Mouse (Mus musculus) lung, postnatal 25 days (tissue): ENCODE data around the gene Spg21.
A peak's percentile ranks its signal among the peaks of the same experiment; 100 is the strongest.

ENCODE experiments used
- DNase-seq: peaks from one replicate; pipeline ENCODE4 v3.0.0; 2022; ENCODE audit warnings: low spot score

The Spg21 gene

DNA sequence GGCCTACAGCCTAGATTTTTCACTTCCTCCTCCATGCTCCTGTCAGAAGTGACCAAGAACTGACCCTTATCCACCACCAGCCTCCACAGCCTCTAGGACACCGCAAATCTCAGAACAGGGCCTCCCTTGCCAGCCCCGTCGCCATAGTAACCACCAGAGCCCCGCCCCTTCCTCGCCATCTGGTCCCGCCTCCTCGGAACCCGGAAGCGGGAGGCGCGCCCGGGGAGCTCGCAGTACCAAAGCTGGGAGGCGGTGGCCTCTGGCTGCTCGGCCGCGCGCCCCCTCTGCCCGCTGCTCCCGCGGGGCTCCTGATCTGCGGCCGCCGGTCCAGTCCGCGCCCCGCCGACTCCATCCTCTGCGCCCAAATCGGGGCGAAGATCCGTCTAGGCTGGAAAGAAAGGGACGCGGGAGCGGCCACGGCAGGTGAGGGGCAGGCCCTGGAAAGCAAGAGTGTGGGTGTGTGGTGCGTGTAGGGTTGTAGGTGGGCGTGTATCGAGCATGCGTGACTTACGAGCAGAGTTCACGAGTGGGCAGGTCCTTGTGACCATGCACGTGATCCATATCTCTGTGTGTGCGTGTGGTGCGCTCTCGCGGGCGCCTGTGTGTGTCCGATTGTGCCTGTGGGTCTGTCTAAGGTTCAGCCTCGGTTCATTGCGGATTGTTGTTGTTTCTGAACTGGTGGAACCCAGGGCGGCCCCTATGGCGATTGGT is at the start of gene Spg21:
Spg21 (plus strand) TSS at position 216 of the 711 bp plus-strand sequence.
- DNase-seq = peak; percentile 96

GRCm38 (mm10) chr9:65411326-65411725 is 49.4 kb upstream of the Spg21 start:
- no peak for DNase-seq

GRCm38 (mm10) chr9:65417738-65418137 is 43.0 kb upstream of the Spg21 start:
- no peak for DNase-seq

DNA sequence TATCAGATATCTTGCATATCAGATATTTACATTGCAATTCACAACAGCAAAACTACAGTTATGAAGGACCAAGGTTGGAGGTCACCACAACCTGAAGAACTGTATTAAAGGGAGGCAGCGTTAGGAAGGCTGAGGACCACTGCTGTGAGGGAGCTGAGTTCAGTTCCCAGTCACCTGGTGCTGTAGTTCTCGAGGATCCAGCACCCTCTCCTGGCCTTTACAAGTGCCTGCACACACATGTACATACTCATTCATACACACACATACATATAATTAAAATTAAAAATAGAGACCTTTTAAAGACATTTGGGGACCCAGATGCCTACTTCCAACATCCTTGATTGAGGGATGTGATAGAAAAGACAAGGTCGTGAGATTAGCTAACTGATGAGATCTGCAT is 41.1 kb upstream of the Spg21 start:
- no peak for DNase-seq

- DNase-seq = no peak
Observed at GRCm38 (mm10) chr9:65422760-65423501, 37.8 kb upstream of the Spg21 start, which contains the start of gene Slc51b. Gene Slc51b, minus strand, starts transcription at chr9:65422955.

DNA sequence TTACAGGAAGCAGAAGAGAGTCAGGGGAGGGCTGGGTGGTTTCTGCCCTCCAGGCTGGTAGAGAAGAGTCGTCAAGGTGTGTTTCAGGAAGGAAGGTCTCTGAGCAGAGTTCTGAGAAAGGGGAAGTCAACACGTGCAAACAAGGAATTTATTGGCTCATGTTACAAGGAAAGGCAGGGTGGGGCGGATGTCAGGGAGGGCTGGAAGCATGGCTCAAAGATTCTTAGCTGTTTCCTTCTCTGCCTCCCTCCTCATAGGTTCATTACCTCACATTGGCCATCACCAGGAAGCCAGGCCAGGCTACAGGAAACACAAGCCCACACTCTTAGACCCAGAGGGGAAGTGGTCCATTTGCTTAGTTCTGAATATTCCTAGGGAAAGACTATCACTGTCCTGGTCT is 36.4 kb upstream of the Spg21 start:
- no peak for DNase-seq

- DNase-seq = no peak
Observed at GRCm38 (mm10) chr9:65427511-65427910, 33.2 kb upstream of the Spg21 start.

GRCm38 (mm10) chr9:65428003-65428402 is 32.7 kb upstream of the Spg21 start:
- DNase-seq = no peak

GRCm38 (mm10) chr9:65430401-65430800 is 30.3 kb upstream of the Spg21 start:
- DNase-seq = no peak

DNA sequence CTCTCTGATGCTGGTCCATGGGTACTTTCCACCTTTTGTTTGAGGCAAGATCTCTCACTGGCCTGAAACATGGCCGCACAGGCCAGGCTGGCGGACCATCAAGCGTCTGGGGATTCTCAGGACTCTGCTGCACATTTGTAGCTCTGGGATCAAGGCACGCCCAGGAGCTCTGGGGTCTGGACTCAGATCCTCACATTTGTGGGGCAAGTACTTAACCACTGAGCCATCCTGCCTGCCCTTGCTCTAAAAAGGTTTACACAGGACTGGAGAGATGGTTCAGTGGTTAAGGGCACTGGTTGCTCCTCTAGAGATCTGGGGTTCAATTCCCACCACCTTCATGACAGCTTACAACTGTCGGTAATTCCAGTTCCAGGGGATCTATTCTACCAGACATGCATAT is 29.8 kb upstream of the Spg21 start:
- DNase-seq = no peak

GRCm38 (mm10) chr9:65432236-65432635 is 28.5 kb upstream of the Spg21 start:
- DNase-seq = peak; percentile 86

DNA sequence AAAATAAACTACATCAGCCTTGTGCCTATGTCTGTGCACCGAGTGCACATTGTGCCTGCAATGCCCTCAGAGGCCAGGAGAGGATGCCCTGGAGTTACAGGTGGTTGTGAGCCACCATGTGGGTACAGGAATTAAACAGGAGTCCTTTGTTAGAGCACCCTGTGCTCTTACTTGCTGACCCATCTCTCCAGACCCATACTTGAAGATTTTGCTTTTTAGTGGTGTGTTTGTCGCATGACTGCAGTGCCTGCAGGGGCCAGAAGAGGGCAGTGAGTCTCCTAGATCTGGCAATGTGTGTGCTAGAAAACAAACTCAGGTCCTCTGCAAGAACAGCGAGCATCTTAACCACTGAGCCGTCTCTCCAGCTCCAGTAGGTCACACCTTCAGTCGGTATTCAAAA is 26.6 kb upstream of the Spg21 start:
- peak; percentile 33 for DNase-seq

DNA sequence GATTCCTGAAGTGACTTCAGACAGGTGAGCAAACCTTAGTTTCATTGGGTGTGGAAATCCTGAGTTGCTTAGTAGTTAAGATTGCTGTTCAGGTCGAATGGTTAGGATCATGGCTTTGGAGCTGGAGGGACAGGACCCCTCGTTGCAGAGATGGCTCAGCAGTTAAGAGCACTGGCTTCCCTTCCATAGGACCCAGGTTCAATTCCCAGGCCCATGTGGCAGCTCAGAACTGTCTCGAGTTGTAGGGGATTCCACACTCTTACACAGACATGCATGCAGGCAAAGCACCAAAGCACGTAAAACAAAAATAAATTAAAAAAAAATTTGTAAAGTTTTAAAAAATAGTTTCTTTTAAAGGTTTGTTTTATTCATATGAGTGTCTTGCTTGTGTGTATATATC is 25.5 kb upstream of the Spg21 start:
- no peak for DNase-seq

DNA sequence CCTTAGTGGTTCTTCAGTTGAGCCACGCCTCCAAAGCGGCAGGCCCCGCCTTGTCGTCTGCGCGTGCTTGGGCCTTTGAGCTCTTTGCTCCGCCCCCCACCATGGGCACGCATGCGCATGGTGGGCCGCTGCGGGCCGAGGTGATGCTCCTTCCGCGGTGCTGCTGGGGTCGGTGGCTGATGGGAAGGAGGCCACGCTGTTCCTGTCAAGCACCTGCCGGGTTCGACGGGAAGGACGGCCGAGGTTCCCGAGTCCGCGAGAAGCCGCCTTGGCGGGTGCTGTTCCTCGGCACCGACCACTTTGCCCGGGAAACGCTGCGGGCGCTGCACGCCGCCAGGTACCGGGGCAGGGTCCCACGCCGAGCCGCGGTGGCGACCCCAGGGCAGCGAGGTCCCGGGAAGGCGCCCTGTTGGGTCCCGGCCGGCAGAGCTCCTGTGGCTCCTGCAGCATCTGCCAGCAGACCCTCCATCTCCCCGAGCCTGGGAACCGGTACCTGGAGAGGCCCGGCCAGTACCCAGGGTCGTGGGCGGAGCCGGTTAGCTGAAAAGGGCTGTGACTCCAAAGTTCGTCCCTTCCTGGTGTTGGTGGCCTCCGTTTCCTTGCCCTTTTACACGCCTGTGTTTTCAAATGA is 25.0 kb upstream of the Spg21 start, which contains the start of gene Mtfmt:
Mtfmt (plus strand) TSS at position 112 of the 631 bp plus-strand sequence.
- peak; percentile 94 for DNase-seq

GRCm38 (mm10) chr9:65444692-65445091 is 16.1 kb upstream of the Spg21 start:
- DNase-seq = no peak

GRCm38 (mm10) chr9:65447951-65448350 is 12.8 kb upstream of the Spg21 start:
- no peak for DNase-seq

- no peak for DNase-seq
Observed at GRCm38 (mm10) chr9:65458975-65459374, 1.8 kb upstream of the Spg21 start.

DNA sequence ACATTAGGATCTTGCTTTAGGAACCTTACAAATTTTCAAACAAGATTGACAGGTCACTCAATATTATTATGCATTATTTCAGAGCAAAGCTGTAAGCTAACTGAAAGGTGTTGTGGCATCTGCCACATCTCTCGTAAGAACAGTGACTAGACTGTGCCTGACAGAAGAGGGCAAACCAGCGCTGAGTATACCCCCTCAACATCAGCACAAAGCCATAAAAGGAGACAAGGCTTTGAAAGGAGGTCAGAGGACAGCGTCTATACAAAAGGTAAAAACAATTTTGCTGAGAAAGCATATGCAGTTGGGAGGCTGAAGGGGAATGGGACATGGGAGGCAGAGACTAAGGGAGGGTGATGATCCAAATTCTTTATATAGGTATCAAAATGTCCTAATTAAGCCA is 549 bp upstream of the Spg21 start:
- DNase-seq = no peak

GRCm38 (mm10) chr9:65462544-65462943 is 1.8 kb downstream of the Spg21 start:
- peak; percentile 67 for DNase-seq

DNA sequence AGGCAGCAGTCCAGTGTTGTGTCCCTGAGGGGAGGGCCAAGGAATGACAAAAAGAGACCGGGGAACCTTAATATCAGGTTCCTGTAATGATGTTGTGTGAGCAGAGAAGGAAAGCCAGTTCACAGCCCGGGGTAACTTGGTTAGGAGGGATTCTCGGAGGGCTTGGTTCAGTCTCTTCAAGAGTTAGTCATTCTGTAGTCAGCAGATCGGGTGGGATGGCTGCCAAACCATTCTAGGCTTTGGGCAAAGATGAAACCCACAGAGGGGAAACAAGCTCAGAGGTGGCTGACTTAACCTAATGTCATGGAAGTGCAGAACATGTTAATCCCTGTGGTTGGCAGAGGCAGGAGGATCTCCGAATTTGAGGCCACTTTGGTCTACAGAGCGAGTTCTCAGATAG is 3.4 kb downstream of the Spg21 start:
- DNase-seq = peak; percentile 31

- no peak for DNase-seq
Observed at GRCm38 (mm10) chr9:65465241-65465640, 4.5 kb downstream of the Spg21 start.

GRCm38 (mm10) chr9:65467686-65468085 is 6.9 kb downstream of the Spg21 start:
- DNase-seq = no peak

GRCm38 (mm10) chr9:65472769-65473168 is 12.0 kb downstream of the Spg21 start:
- DNase-seq = no peak
